Mouse (Mus musculus) liver, adult (tissue): Measurements from ENCODE around the gene Fbxw8.

Experiments used
- GATA4 ChIP-seq: IDR thresholded peaks from 2 replicates; pipeline ENCODE4 v1.6.1; 2014; ENCODE audit warnings: mild to moderate bottlenecking, low read length; ENCODE audit not compliant: insufficient replicate concordance

Gene Fbxw8

GRCm38 (mm10) chr5:118050743-118051142 is 104.5 kb downstream of the Fbxw8 start:
- TF ChIP-seq GATA4: no peak

- TF ChIP-seq GATA4: no peak
Measured at GRCm38 (mm10) chr5:118048928-118049327, 106.3 kb downstream of the Fbxw8 start.

GRCm38 (mm10) chr5:118048412-118048811 is 106.9 kb downstream of the Fbxw8 start:
- no peak for TF ChIP-seq GATA4

GRCm38 (mm10) chr5:118047091-118047757 is 108.0 kb downstream of the Fbxw8 start:
- TF ChIP-seq GATA4: no peak

GRCm38 (mm10) chr5:118045385-118045784 is 109.9 kb downstream of the Fbxw8 start:
- TF ChIP-seq GATA4: no peak

- no peak for TF ChIP-seq GATA4
Measured at GRCm38 (mm10) chr5:118044907-118045306, 110.4 kb downstream of the Fbxw8 start.

GRCm38 (mm10) chr5:118043761-118044160 is 111.5 kb downstream of the Fbxw8 start:
- TF ChIP-seq GATA4: no peak

GRCm38 (mm10) chr5:118042599-118042998 is 112.7 kb downstream of the Fbxw8 start:
- no peak for TF ChIP-seq GATA4

- no peak for TF ChIP-seq GATA4
Measured at GRCm38 (mm10) chr5:118039241-118039668, 116.0 kb downstream of the Fbxw8 start.

- TF ChIP-seq GATA4: no peak
Measured at GRCm38 (mm10) chr5:118037798-118038484, 117.3 kb downstream of the Fbxw8 start.

GRCm38 (mm10) chr5:118036888-118037797 is 118.1 kb downstream of the Fbxw8 start:
- no peak for TF ChIP-seq GATA4

- TF ChIP-seq GATA4: no peak
Measured at GRCm38 (mm10) chr5:118035786-118036185, 119.5 kb downstream of the Fbxw8 start.

GRCm38 (mm10) chr5:118034632-118035031 is 120.6 kb downstream of the Fbxw8 start:
- no peak for TF ChIP-seq GATA4

- TF ChIP-seq GATA4: no peak
Measured at GRCm38 (mm10) chr5:118033740-118034139, 121.5 kb downstream of the Fbxw8 start.

GRCm38 (mm10) chr5:118033328-118033727 is 121.9 kb downstream of the Fbxw8 start:
- TF ChIP-seq GATA4: no peak
